Mouse (Mus musculus): ENCODE measurements around the gene Eri3. TPM values are rescaled to one million over a fixed set of nuclear protein-coding genes. Genes with fewer than 3 reads are reported as not detected.

The Eri3 gene
- polyA plus RNA-seq (2012; rRNA removed; ENCODE audit: low replicate concordance): 94.0 and 125 TPM in 2 replicates

GRCm38 (mm10) chr4:117550140-117550851, at the start of gene Eri3:
Eri3 (plus strand) TSS chr4:117550365.

GRCm38 (mm10) chr4:117681931-117682461, 131.8 kb downstream of the Eri3 start, which contains the start of gene Dmap1:
Dmap1 (minus strand) TSS chr4:117682273.

Other genes starting within 250 kb of the Eri3 start
- 65.8 and 108 TPM in 2 replicates for gene Rnf220, start 53.3 kb upstream of the Eri3 start, polyA plus RNA-seq (2012; rRNA removed; ENCODE audit: low replicate concordance)
- gene Dmap1, start 131.9 kb downstream of the Eri3 start, polyA plus RNA-seq (2012; rRNA removed; ENCODE audit: low replicate concordance): 19.7 and 25.2 TPM in 2 replicates
- gene Gm12845, start 174.0 kb downstream of the Eri3 start, polyA plus RNA-seq (2012; rRNA removed; ENCODE audit: low replicate concordance): not detected in 2 replicates
- gene Klf17, start 215.3 kb downstream of the Eri3 start, polyA plus RNA-seq (2012; rRNA removed; ENCODE audit: low replicate concordance): not detected in 2 replicates